Mouse (Mus musculus): Measurements from ENCODE around the gene Ick.

- TF ChIP-seq POLR2A (IDR thresholded peaks at IDR 0.05; ENCODE audit: low read depth, low read length) = no peak
- TF ChIP-seq CTCF (conservative IDR thresholded peaks at IDR 0.05; ENCODE audit: insufficient read depth, insufficient read length, low read depth, low read length) = no peak
Measured at GRCm38 (mm10) chr9:78126643-78127042, 17.7 kb downstream of the Ick start.

Measured in kidney, adult 2 months (tissue).